Mouse (Mus musculus) bone marrow, adult 2 months (tissue): ENCODE data around the gene Rsph14. TPM values are rescaled to one million over a fixed set of nuclear protein-coding genes. Genes with fewer than 3 reads are reported as not detected.
A peak's percentile ranks its signal among the peaks of the same experiment; 100 is the strongest.

ENCODE experiments used
- H3K27ac ChIP-seq: fragments of 200-500 bp; 2 replicates; pipeline ENCODE4 v1.5.1; 2012; ENCODE audit warnings: low read depth, mild to moderate bottlenecking, control low read depth, inconsistent platforms, low read length; ENCODE audit not compliant: control insufficient read depth, poor library complexity, insufficient read depth
- H3K4me1 ChIP-seq: fragments of 200-500 bp; 2 replicates; pipeline ENCODE4 v1.6.1; 2011; ENCODE audit warnings: low read length; ENCODE audit not compliant: control insufficient read depth, insufficient read depth
- H3K4me3 ChIP-seq: fragments of 200-500 bp; replicated peaks from 2 replicates; pipeline ENCODE3; 2011; ENCODE audit warnings: mild to moderate bottlenecking, low read depth, low read length, control low read depth; ENCODE audit not compliant: control insufficient read depth
- CTCF ChIP-seq: fragments of 200-500 bp; IDR thresholded peaks from 2 replicates; pipeline ENCODE4 v1.5.1; 2011; ENCODE audit warnings: low read length, control low read depth; ENCODE audit not compliant: control insufficient read depth, insufficient read depth
- POLR2A ChIP-seq: fragments of 200-500 bp; IDR thresholded peaks from 2 replicates; pipeline ENCODE4 v1.6.1; 2011; ENCODE audit warnings: low read depth, mild to moderate bottlenecking, control low read depth, low read length, borderline replicate concordance; ENCODE audit not compliant: control insufficient read depth
- WGBS: fragments of 180-500 bp; shearing (Covaris S2); methylation state at CpG from one replicate; pipeline ENCODE4 v1.1.7; 2018; 5-methylcytosine and 5-hydroxymethylcytosine counted together
- polyA plus RNA-seq: library from polyadenylated mRNA; stranded (reverse); fragments of >200 nt; gene quantifications from 2 replicates; pipeline ENCODE4 v1.2.4, GENCODE M21; 2011; ENCODE audit warnings: low replicate concordance; ENCODE audit not compliant: missing spikeins, insufficient read depth, insufficient read length

Gene Rsph14
- polyA plus RNA-seq, 1 experiment = not detected

DNA sequence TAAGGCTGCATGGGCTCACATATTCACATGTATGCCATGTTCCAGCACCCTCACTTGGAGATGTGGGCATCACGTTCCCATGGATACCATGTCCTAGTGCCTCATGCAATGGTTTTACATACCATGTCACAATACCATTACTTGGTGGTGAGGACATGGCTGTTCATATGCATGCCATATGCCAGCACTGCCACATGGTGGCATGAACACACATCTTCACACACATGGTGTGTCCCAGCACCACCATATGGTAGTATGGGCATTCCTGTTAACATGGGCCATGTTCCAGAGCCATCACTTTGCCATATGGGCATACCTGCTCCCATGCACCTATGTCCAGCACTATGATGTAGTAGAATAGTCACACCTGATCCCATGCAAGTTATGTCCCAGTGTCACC, 91.6 kb downstream of the Rsph14 start:
- Histone ChIP-seq H3K27ac (no peak overlapping the region), H3K4me1 (no peaks in the 10 kb centered on the region), H3K4me3 (no peak overlapping the region)
- no peak for TF ChIP-seq CTCF
- no peak for TF ChIP-seq POLR2A
- 77% methylated on average over 1 of the region's 1 CpGs for WGBS

DNA sequence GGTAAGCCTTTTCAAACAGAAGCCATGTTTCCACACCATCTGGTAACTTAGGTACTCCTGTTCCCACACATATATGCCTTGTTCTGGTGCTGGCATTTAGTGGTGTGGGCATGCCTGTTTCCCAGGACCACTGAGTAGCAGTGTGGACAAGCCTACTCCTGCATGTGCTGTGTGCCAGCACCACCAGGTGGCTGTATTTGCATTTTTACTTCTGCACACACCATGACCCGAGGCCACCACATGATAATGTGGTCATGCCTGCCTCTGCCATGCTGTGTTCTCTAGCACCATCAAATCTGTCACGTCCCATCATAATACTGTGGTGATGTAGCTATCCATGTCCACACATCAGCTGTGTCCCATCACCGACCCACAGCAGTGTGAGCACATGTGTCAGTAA, 93.1 kb downstream of the Rsph14 start:
- 43% methylated on average over 3 of the region's 3 CpGs for WGBS
- no peak for TF ChIP-seq CTCF
- TF ChIP-seq POLR2A = no peak
- Histone ChIP-seq H3K27ac (no peak overlapping the region), H3K4me3 (no peak overlapping the region), H3K4me1 (no peaks in the 10 kb centered on the region)

GRCm38 (mm10) chr10:74938410-74938809, 94.0 kb downstream of the Rsph14 start:
- Histone ChIP-seq H3K4me3 (no peak overlapping the region), H3K4me1 (no peaks in the 10 kb centered on the region), H3K27ac (no peak overlapping the region)
- WGBS = 70% methylated on average over 5 of the region's 5 CpGs
- TF ChIP-seq CTCF = no peak
- no peak for TF ChIP-seq POLR2A

DNA sequence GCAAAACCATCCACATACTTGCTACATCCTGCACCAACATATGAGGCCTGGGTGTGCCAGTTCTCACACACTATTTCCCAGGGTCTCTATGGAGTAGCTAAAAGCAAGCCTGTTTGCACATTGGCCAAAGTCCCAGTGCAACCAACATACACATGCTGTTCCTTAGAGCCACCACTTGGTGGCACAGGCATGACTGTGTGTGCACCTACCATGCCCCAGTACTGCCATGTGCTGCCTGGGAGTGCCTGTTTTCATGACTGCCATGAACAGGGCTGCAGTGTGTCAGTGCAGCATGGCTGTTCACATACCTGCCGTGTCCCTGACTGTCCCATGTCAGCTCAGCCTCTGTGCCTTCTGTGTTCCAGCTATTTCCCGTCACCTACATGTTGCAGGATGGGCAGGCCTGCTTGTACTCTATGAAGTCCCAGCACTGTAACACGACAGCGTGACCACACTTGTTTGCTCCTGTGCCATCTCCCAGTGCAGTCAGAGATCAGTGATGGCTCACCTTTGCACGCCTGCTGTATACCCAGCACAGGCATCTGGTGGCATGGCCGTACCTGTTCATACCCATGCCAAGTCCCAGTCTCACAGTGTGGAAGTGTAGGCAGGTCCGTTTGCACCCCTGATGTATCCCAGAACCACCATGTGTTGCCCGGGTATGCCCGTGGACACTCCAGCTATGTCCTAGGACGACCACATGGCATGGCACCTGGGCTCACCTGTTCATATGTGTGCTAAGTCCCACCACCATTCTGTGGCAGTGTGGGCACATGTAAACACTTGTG, 95.2 kb downstream of the Rsph14 start:
- Histone ChIP-seq H3K4me3 (no peak overlapping the region), H3K27ac (no peak overlapping the region), H3K4me1 (no peaks in the 10 kb centered on the region)
- WGBS = 84% methylated on average over 10 of the region's 10 CpGs
- TF ChIP-seq POLR2A (no peak), CTCF (peak; percentile 70)

- Histone ChIP-seq H3K4me1 (no peaks in the 10 kb centered on the region), H3K4me3 (no peak overlapping the region), H3K27ac (no peak overlapping the region)
- TF ChIP-seq POLR2A (no peak), CTCF (peak; percentile 43; the same call in 1 of the 2 replicates)
- 29% methylated on average over 6 of the region's 6 CpGs for WGBS
Observed at GRCm38 (mm10) chr10:74935016-74935415, 97.4 kb downstream of the Rsph14 start.

DNA sequence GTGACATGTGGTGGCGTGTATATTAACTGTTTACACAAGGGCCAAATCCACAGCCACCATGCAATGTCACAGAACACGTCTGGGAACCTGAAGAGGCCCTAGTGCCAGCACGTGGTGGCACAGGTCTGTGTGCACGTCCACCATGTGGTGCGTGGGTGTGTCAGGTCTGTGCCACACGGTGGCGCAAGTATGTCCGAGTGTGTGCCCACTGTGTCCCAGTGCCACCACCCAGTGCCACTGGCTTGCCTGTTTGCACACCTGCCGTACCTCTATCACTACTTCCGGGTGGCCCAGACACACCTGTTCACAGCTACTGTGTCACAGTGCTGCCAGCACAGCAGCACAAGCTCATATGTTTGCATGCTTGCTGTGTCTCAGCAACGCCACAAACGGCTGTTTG, 97.9 kb downstream of the Rsph14 start:
- TF ChIP-seq CTCF = no peak
- TF ChIP-seq POLR2A = no peak
- Histone ChIP-seq H3K4me3 (no peak overlapping the region), H3K27ac (no peak overlapping the region), H3K4me1 (no peaks in the 10 kb centered on the region)
- 79% methylated on average over 12 of the region's 12 CpGs for WGBS

- H3K27ac ChIP-seq = no peak overlapping the region
- no peak for TF ChIP-seq POLR2A
- no peak for TF ChIP-seq CTCF
- H3K4me3 ChIP-seq = no peak overlapping the region
- 77% methylated on average over 19 of the region's 19 CpGs for WGBS
- H3K4me1 ChIP-seq = no peaks in the 10 kb centered on the region
Observed at GRCm38 (mm10) chr10:74933548-74934190, 98.7 kb downstream of the Rsph14 start.

DNA sequence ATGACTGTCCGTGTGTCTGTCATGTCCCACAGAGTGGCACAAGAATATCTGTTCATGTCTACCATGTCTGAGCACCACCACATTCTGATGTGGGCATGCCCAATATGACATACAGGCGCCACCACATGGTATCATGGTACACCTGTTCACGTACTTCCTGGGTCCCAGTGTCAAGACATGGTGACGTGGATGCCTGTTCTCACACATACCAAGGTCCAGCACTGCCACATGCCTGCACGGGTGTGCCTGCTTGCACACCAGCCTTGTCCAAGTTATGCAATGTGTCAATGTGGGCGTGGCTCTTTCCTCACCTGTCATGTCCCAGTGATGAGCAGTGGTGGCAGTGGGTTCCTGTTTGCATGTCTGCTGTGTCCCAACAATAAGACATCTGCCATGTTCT, 99.9 kb downstream of the Rsph14 start:
- no peak for TF ChIP-seq CTCF
- TF ChIP-seq POLR2A = no peak
- 72% methylated on average over 6 of the region's 6 CpGs for WGBS
- no peaks in the 10 kb centered on the region for H3K4me1 ChIP-seq
- no peak overlapping the region for H3K4me3 ChIP-seq
- no peak overlapping the region for H3K27ac ChIP-seq
